In genomic region chr14:12133163-12133562, GRCm38 (mm10) we compare ENCODE assay signal across 15 mouse cellular contexts.
"Had no signal": no experiment of that assay in that cellular context is flagged by ENCODE, and none has a peak within 500 bp of the region (broad histone marks: within the 10 kb centered on the region; RNA-seq: fewer than 3 reads in every experiment).

No protein-coding gene starts in this region.

- ATAC-seq: midbrain, embryonic 16.5 days had no signal

- H3K27me3 ChIP-seq: limb, embryonic 13.5 days; liver, embryonic 15.5 days; midbrain, embryonic 12.5 days; neural tube, embryonic 13.5 days; stomach, embryonic 15.5 days had no signal

- H3K4me2 ChIP-seq: limb, embryonic 13.5 days; liver, embryonic 15.5 days; lung, embryonic 14.5 days; midbrain, embryonic 12.5 days; neural tube, embryonic 13.5 days; stomach, embryonic 15.5 days had no signal

- H3K27ac ChIP-seq: limb, embryonic 13.5 days; liver, embryonic 15.5 days; midbrain, embryonic 12.5 days; neural tube, embryonic 13.5 days; stomach, embryonic 15.5 days had no signal

- H3K9me3 ChIP-seq: limb, embryonic 13.5 days; liver, embryonic 15.5 days; midbrain, embryonic 12.5 days; neural tube, embryonic 13.5 days; stomach, embryonic 15.5 days had no signal

- H3K9ac ChIP-seq: limb, embryonic 13.5 days; liver, embryonic 15.5 days; lung, embryonic 14.5 days; midbrain, embryonic 12.5 days; neural tube, embryonic 13.5 days; stomach, embryonic 15.5 days had no signal

- DNase-seq: kidney, adult 11 months; kidney, postnatal 10 days; left cerebral cortex, postnatal 4 days; lung, embryonic 14.5 days; lung, postnatal 36 days; retina, postnatal 1 day; right cerebral cortex, postnatal 14 days; thymus, adult 2 months; thymus, postnatal 25 days had no signal

- H3K36me3 ChIP-seq: limb, embryonic 13.5 days; liver, embryonic 15.5 days; midbrain, embryonic 12.5 days; neural tube, embryonic 13.5 days; stomach, embryonic 15.5 days had no signal

- H3K4me1 ChIP-seq: liver, embryonic 15.5 days; midbrain, embryonic 12.5 days; stomach, embryonic 15.5 days had no signal

- H3K4me3 ChIP-seq: limb, embryonic 13.5 days; liver, embryonic 15.5 days; midbrain, embryonic 12.5 days; neural tube, embryonic 13.5 days; stomach, embryonic 15.5 days had no signal
